Comparison of ENCODE assay signal across 8 mouse cellular contexts in the genomic region with DNA sequence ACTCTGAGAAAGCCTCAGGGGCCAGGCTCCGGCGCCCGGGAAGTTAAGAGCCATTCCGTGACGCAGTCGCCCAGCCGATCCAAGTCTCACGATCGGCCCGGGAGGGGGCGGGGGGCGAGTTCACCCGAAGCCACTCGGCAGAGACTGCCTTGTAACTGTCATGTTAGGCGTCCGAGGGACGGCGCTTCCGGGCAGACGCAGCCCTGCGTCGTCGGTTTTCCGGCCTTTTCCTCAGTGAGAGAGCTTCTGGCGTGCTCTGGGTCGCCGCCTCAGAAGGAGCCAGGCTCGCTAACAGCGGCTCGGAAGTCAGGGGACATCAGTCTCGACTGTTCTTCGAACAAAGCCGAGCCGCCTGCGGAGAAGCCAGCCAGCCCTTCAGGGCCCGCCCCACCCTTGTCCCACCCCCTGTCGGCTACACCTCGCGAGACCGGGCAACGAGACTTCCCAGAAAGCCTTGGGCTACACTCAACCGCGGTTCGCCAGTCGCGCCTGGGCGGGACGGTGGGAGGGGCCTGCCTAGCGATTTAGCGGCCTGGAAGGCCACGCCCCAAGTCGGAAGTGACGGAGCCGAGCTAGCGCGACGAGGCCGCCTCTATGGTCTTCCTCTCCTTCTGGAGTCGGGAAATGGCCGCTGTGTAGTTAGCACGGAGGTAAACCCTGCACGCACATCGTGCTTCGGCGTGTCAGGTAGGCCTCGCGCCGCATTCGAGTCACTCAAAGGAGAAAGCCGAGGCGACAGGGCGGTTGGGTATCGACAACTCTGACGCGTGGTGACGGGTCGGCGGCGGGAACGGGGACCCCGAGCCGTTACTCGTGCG. TPM values are rescaled to one million over a fixed set of nuclear protein-coding genes. Genes with fewer than 3 reads are reported as not detected.
DNase-seq lines count a peak whose midpoint lies in the region; ATAC-seq and TF ChIP-seq lines count a peak whose summit lies in the region.

Gene Bclaf1, plus strand, starts transcription at position 552 of the 818 bp plus-strand sequence.

- no peaks in the 10 kb centered on the region for H3K27me3 ChIP-seq in CH12.LX (replicated peaks)
- H3K27me3 ChIP-seq in forebrain, embryonic 11.5 days (ENCODE audit: control insufficient read depth, insufficient read depth, low read length): no peaks in the 10 kb centered on the region
- H3K27me3 ChIP-seq in heart, embryonic 16.5 days (ENCODE audit: control insufficient read depth, insufficient read depth, low read length): no peaks in the 10 kb centered on the region
- no peaks in the 10 kb centered on the region for H3K27me3 ChIP-seq in liver, embryonic 15.5 days
- H3K27me3 ChIP-seq in neural tube, embryonic 12.5 days (replicated peaks): no peaks in the 10 kb centered on the region

- in situ Hi-C loops in CH12.LX (cut with MboI; ENCODE audit: low pct_ligation_motif_present, low pct_unique_long_range_greater_than_20kb, low sequenced_read_pairs): no loop called here

- H3K79me2 ChIP-seq in CH12.LX (replicated peaks; ENCODE audit: control insufficient read depth, extremely low read depth, insufficient read depth, poor library complexity, severe bottlenecking): peaks cover 36% of the 10 kb centered on the region

- H3K9ac ChIP-seq in CH12.LX (ENCODE audit: insufficient read depth, low read depth): peak within 1 kb of the TSS; percentile 94
- peak within 1 kb of the TSS; percentile 92 for H3K9ac ChIP-seq in forebrain, embryonic 11.5 days (ENCODE audit: low read length)
- peak within 1 kb of the TSS; percentile 99 for H3K9ac ChIP-seq in heart, embryonic 16.5 days (ENCODE audit: low read length)
- peak within 1 kb of the TSS; percentile 91 for H3K9ac ChIP-seq in liver, embryonic 15.5 days
- peak within 1 kb of the TSS; percentile 88 for H3K9ac ChIP-seq in neural tube, embryonic 12.5 days

- no peak for TF ChIP-seq RAD21 in CH12.LX (IDR thresholded peaks at IDR 0.05; ENCODE audit: low read depth, low read length)

- TF ChIP-seq POLR2A in CH12.LX (IDR thresholded peaks at IDR 0.05; ENCODE audit: low read depth, low read length): peak; percentile 96

- ATAC-seq in forebrain, embryonic 11.5 days (replicated peaks; ENCODE audit: low FRiP score): peak; percentile 98
- peak; percentile 98 for ATAC-seq in heart, embryonic 16.5 days (replicated peaks; ENCODE audit: extremely low read depth, insufficient read depth, low FRiP score)
- ATAC-seq in liver, embryonic 15.5 days (ENCODE audit: insufficient read depth): peak; percentile 97
- peak; percentile 99 for ATAC-seq in neural tube, embryonic 12.5 days (ENCODE audit: low FRiP score, low read depth)

- WGBS in forebrain, embryonic 11.5 days: under 1% methylated on average over 82 of the region's 84 CpGs
- under 1% methylated on average over 84 of the region's 84 CpGs for WGBS in heart, embryonic 16.5 days
- WGBS in liver, embryonic 15.5 days (ENCODE audit: insufficient replicate concordance): under 1% methylated on average over 84 of the region's 84 CpGs
- WGBS in neural tube, embryonic 12.5 days: under 1% methylated on average over 84 of the region's 84 CpGs

- H3K4me1 ChIP-seq in CH12.LX (ENCODE audit: control insufficient read depth in 1 of 2, insufficient read depth in 2 of 2): peaks cover 2 to 24% of the 10 kb centered on the region in 2 experiments; a peak in 2 of 4 replicates
- H3K4me1 ChIP-seq in forebrain, embryonic 11.5 days (replicated peaks; ENCODE audit: control insufficient read depth, insufficient read depth, low read length): peaks cover 4% of the 10 kb centered on the region
- peaks cover 17% of the 10 kb centered on the region for H3K4me1 ChIP-seq in heart, embryonic 16.5 days (ENCODE audit: control insufficient read depth, insufficient read depth, low read length)
- peaks cover 36% of the 10 kb centered on the region for H3K4me1 ChIP-seq in liver, embryonic 15.5 days (replicated peaks)
- peaks cover 19% of the 10 kb centered on the region for H3K4me1 ChIP-seq in neural tube, embryonic 12.5 days

- dilution Hi-C loops in CH12.LX (cut with MboI; ENCODE audit: extremely low pct_ligation_motif_present, extremely low pct_unique_long_range_greater_than_20kb, low sequenced_read_pairs): no loop called here

- peaks cover 0 to 6% of the 10 kb centered on the region in 2 experiments for H3K36me3 ChIP-seq in CH12.LX (replicated peaks in 1 of 2; ENCODE audit: control insufficient read depth in 1 of 2, insufficient read depth in 1 of 2, low read length in 1 of 2)
- H3K36me3 ChIP-seq in forebrain, embryonic 11.5 days (ENCODE audit: control insufficient read depth, insufficient read depth, low read length): no peaks in the 10 kb centered on the region
- H3K36me3 ChIP-seq in heart, embryonic 16.5 days (ENCODE audit: control insufficient read depth, insufficient read depth): 0 out of 2 replicates have a peak, but pooled peaks cover 2% of the 10 kb centered on the region
- no peaks in the 10 kb centered on the region for H3K36me3 ChIP-seq in liver, embryonic 15.5 days (replicated peaks)
- H3K36me3 ChIP-seq in neural tube, embryonic 12.5 days: no peaks in the 10 kb centered on the region

- H3K27ac ChIP-seq in CH12.LX (ENCODE audit: insufficient read depth, low read depth): peak within 1 kb of the TSS; percentile 99
- H3K27ac ChIP-seq in forebrain, embryonic 11.5 days (ENCODE audit: low read depth, low read length): peak within 1 kb of the TSS; percentile 99
- H3K27ac ChIP-seq in heart, embryonic 16.5 days (ENCODE audit: low read length): peak within 1 kb of the TSS; percentile 98
- H3K27ac ChIP-seq in liver, embryonic 15.5 days (replicated peaks): peak within 1 kb of the TSS; percentile 99
- peak within 1 kb of the TSS; percentile 100 for H3K27ac ChIP-seq in neural tube, embryonic 12.5 days

- H3K4me2 ChIP-seq in CH12.LX (ENCODE audit: insufficient read depth, low read depth, poor library complexity, severe bottlenecking): peak within 1 kb of the TSS; percentile 95
- peak within 1 kb of the TSS; percentile 56 for H3K4me2 ChIP-seq in forebrain, embryonic 11.5 days (ENCODE audit: low read depth, low read length, severe bottlenecking)
- H3K4me2 ChIP-seq in heart, embryonic 16.5 days (ENCODE audit: low read depth, low read length): peak within 1 kb of the TSS; percentile 73
- peak within 1 kb of the TSS; percentile 72 for H3K4me2 ChIP-seq in liver, embryonic 15.5 days
- H3K4me2 ChIP-seq in neural tube, embryonic 12.5 days (replicated peaks): peak within 1 kb of the TSS; percentile 73

- H3K9me3 ChIP-seq in CH12.LX (replicated peaks; ENCODE audit: low read length): no peaks in the 10 kb centered on the region
- no peaks in the 10 kb centered on the region for H3K9me3 ChIP-seq in forebrain, embryonic 11.5 days (ENCODE audit: control insufficient read depth, low read length)
- H3K9me3 ChIP-seq in heart, embryonic 16.5 days (replicated peaks; ENCODE audit: control insufficient read depth, low read length): no peaks in the 10 kb centered on the region
- H3K9me3 ChIP-seq in liver, embryonic 15.5 days (replicated peaks): no peaks in the 10 kb centered on the region
- no peaks in the 10 kb centered on the region for H3K9me3 ChIP-seq in neural tube, embryonic 12.5 days

- H3K4me3 ChIP-seq in CH12.LX (replicated peaks in 1 of 3; ENCODE audit: low read depth in 2 of 3, low read length in 2 of 3, poor library complexity in 1 of 3): peak within 1 kb of the TSS; percentile 74 to 92 (median 87)
- peak within 1 kb of the TSS; percentile 94 for H3K4me3 ChIP-seq in forebrain, embryonic 11.5 days (ENCODE audit: low read depth, low read length)
- peak within 1 kb of the TSS; percentile 94 for H3K4me3 ChIP-seq in heart, embryonic 16.5 days (ENCODE audit: low read length)
- peak within 1 kb of the TSS; percentile 95 for H3K4me3 ChIP-seq in liver, embryonic 15.5 days (replicated peaks)
- peak within 1 kb of the TSS; percentile 74 for H3K4me3 ChIP-seq in neural tube, embryonic 12.5 days

- TF ChIP-seq CTCF in CH12.LX (conservative IDR thresholded peaks at IDR 0.05 in 1 of 2, IDR thresholded peaks at IDR 0.05 in 1 of 2; ENCODE audit: low read depth in 2 of 2, low read length in 2 of 2): no peak

- DNase-seq in CH12.LX (ENCODE audit: extremely low read depth): peak; percentile 99
- peak; percentile 99 for DNase-seq in c-Kit-positive CD71-positive TER-119-negative erythroid progenitor cells, embryonic 14.5 days (ENCODE audit: low read depth)
- peak; percentile 100 for DNase-seq in forebrain, embryonic 11.5 days (ENCODE audit: low spot score)
- peak; percentile 100 for DNase-seq in kidney, postnatal 36 days
- DNase-seq in telencephalon, adult 2 months (ENCODE audit: low read depth, low spot score): peak; percentile 99

- peak; percentile 21; the same call in 1 of the 2 replicates for TF ChIP-seq EP300 in CH12.LX (IDR thresholded peaks at IDR 0.05; ENCODE audit: low read length)

TF ChIP-seq in CH12.LX, 34 proteins besides CTCF, POLR2A, EP300 and RAD21 (continues in another document):
- TF ChIP-seq ELF1 (IDR thresholded peaks at IDR 0.05; ENCODE audit: low read depth, low read length) (peak; percentile 79), NRF1 (IDR thresholded peaks at IDR 0.05; ENCODE audit: low read depth, low read length) (no peak; the same call in 1 of the 2 replicates), TBP (conservative IDR thresholded peaks at IDR 0.05; ENCODE audit: low read depth, low read length) (peak; percentile 95), MAZ (IDR thresholded peaks at IDR 0.05; ENCODE audit: low read depth, low read length) (peak; percentile 37; the same call in 1 of the 2 replicates), POLR2AphosphoS2 (IDR thresholded peaks at IDR 0.05; ENCODE audit: low read depth, low read length) (peak; percentile 83; the same call in 1 of the 2 replicates), UBTF (IDR thresholded peaks at IDR 0.05; ENCODE audit: low read depth, low read length) (0 out of 2 replicates have a peak, but pooled peaks have one; percentile 62), JUN (IDR thresholded peaks at IDR 0.05; ENCODE audit: insufficient read depth, low read depth, low read length) (no peak), ETS1 (conservative IDR thresholded peaks at IDR 0.05; ENCODE audit: low read depth, low read length) (peak; percentile 25; the same call in 1 of the 2 replicates), MXI1 (IDR thresholded peaks at IDR 0.05; ENCODE audit: low read depth, low read length) (0 out of 2 replicates have a peak, but pooled peaks have one; percentile 52), IRF4 (IDR thresholded peaks at IDR 0.05; ENCODE audit: low read depth, low read length) (peak; percentile 46; the same call in 1 of the 2 replicates), E2F4 (IDR thresholded peaks at IDR 0.05; ENCODE audit: insufficient replicate concordance, low read depth, low read length) (no peak)

RNA-seq across cellular contexts. Expression of gene Bclaf1, which starts in this region (rescaled TPM):
- total RNA-seq in CH12.LX (2012; rRNA removed) (84.2 and 130 TPM in 2 replicates), CH12.LX (2014; rRNA removed) (186 and 208 TPM in 2 replicates)
- 242 and 246 TPM in 2 replicates for polyA plus RNA-seq in CH12.LX (2012; ENCODE audit: insufficient read length, low read depth)
- polyA plus RNA-seq in forebrain, embryonic 11.5 days (2014; fragmentation: Nextera tagmentation; extraction: Ambion mirVana): 185 and 196 TPM in 2 replicates
- polyA plus RNA-seq in heart, embryonic 16.5 days (2015; fragmentation: Nextera tagmentation; extraction: Ambion mirVana): 76.5 and 81.8 TPM in 2 replicates
- polyA plus RNA-seq in liver, embryonic 15.5 days (2015; fragmentation: Nextera tagmentation; extraction: Ambion mirVana): 43.3 and 43.6 TPM in 2 replicates
- polyA plus RNA-seq in neural tube, embryonic 12.5 days (2016; fragmentation: Nextera tagmentation; extraction: Ambion mirVana): 139 and 143 TPM in 2 replicates

Comparison
In these comparisons a context has a peak if more than half of its experiments do, and no peak if none do; other contexts are left out.
1. Peak in every context shown above with its lines: DNase-seq, ATAC-seq, H3K4me3 ChIP-seq and H3K27ac ChIP-seq.